Mouse (Mus musculus) T-helper 2 cell (primary cell): Measurements from ENCODE around the gene Cpeb2.

Experiments
- in situ Hi-C: fragments of 300-600 bp; cut with MboI, MseI; formaldehyde crosslinking; loops from one replicate; pipeline ENCODE4 v1.15.1; 2025; ENCODE audit warnings: high pct_unique_total_duplicates

Cpeb2 gene

GRCm38 (mm10) chr5:43232480-43233315, at the start of gene Cpeb2:
Gene Cpeb2, plus strand, starts transcription at chr5:43233170.
- in situ Hi-C loops: loop anchor here (25.0 kb wide), 3 partner anchors 555 to 1395 kb away; partner anchors contain the start of gene Bod1l

- in situ Hi-C loops: no loop called here
These were observed 49.4 kb upstream of the Cpeb2 start for GRCm38 (mm10) chr5:43183556-43183955.

GRCm38 (mm10) chr5:43184834-43185233, 48.1 kb upstream of the Cpeb2 start:
- in situ Hi-C loops: no loop called here

GRCm38 (mm10) chr5:43185478-43185877, 47.5 kb upstream of the Cpeb2 start:
- in situ Hi-C loops: no loop called here

GRCm38 (mm10) chr5:43200686-43201085, 32.3 kb upstream of the Cpeb2 start:
- in situ Hi-C loops: no loop called here

GRCm38 (mm10) chr5:43206495-43207053, 26.4 kb upstream of the Cpeb2 start:
- in situ Hi-C loops: no loop called here

- in situ Hi-C loops: no loop called here
These were observed 15.5 kb upstream of the Cpeb2 start for GRCm38 (mm10) chr5:43217468-43217867.

- in situ Hi-C loops: no loop called here
These were observed 14.8 kb upstream of the Cpeb2 start for GRCm38 (mm10) chr5:43217987-43218846.

GRCm38 (mm10) chr5:43218847-43219132, 14.2 kb upstream of the Cpeb2 start:
- in situ Hi-C loops: no loop called here

GRCm38 (mm10) chr5:43223359-43223758, 9.6 kb upstream of the Cpeb2 start:
- in situ Hi-C loops: no loop called here

- in situ Hi-C loops: no loop called here
These were observed 8.7 kb upstream of the Cpeb2 start for GRCm38 (mm10) chr5:43224245-43224644.

- in situ Hi-C loops: loop anchor here (25.0 kb wide), 3 partner anchors 561 to 1389 kb away; partner anchors contain the start of gene Bod1l
These were observed 6.8 kb upstream of the Cpeb2 start for GRCm38 (mm10) chr5:43226160-43226559.

GRCm38 (mm10) chr5:43227607-43228006, 5.4 kb upstream of the Cpeb2 start:
- in situ Hi-C loops: loop anchor here (25.0 kb wide), 3 partner anchors 560 to 1390 kb away; partner anchors contain the start of gene Bod1l

- in situ Hi-C loops: loop anchor here (25.0 kb wide), 3 partner anchors 556 to 1394 kb away; partner anchors contain the start of gene Bod1l
These were observed 1.9 kb upstream of the Cpeb2 start for GRCm38 (mm10) chr5:43231061-43231460.

GRCm38 (mm10) chr5:43232149-43232479, 856 bp upstream of the Cpeb2 start:
- in situ Hi-C loops: loop anchor here (25.0 kb wide), 3 partner anchors 555 to 1395 kb away; partner anchors contain the start of gene Bod1l

GRCm38 (mm10) chr5:43233316-43234181, 579 bp downstream of the Cpeb2 start:
- in situ Hi-C loops: loop anchor here (25.0 kb wide), 3 partner anchors 554 to 1396 kb away; partner anchors contain the start of gene Bod1l

- in situ Hi-C loops: loop anchor here (25.0 kb wide), 3 partner anchors 553 to 1397 kb away; partner anchors contain the start of gene Bod1l
These were observed 1.6 kb downstream of the Cpeb2 start for GRCm38 (mm10) chr5:43234321-43235185.

GRCm38 (mm10) chr5:43235186-43235785, 2.3 kb downstream of the Cpeb2 start:
- in situ Hi-C loops: loop anchor here (25.0 kb wide), 3 partner anchors 552 to 1398 kb away; partner anchors contain the start of gene Bod1l

- in situ Hi-C loops: loop anchor here (25.0 kb wide), 3 partner anchors 551 to 1399 kb away; partner anchors contain the start of gene Bod1l
These were observed 3.0 kb downstream of the Cpeb2 start for GRCm38 (mm10) chr5:43235997-43236396.
